Mouse (Mus musculus) layer of hippocampus, adult 9-11 months (tissue): ENCODE measurements around the gene D930048N14Rik.
"Not testable (repeated sequence)": the region's sequence is repeated elsewhere in the genome, so short reads cannot be mapped to it uniquely, and the experiment has no call there.

Source experiments
- DNase-seq: peaks from one replicate; pipeline ENCODE4 v3.0.0; 2022

The D930048N14Rik gene

GRCm38 (mm10) chr11:51650691-51651515, at the start of gene D930048N14Rik, which contains the start of gene N4bp3:
TSS of gene D930048N14Rik (plus strand) at chr11:51650954.
TSS of gene N4bp3 (minus strand) at chr11:51650842.
- no peak for DNase-seq

- no peak for DNase-seq
Observed at GRCm38 (mm10) chr11:51602253-51602652, 48.5 kb upstream of the D930048N14Rik start.

GRCm38 (mm10) chr11:51605602-51606446, 44.9 kb upstream of the D930048N14Rik start:
- DNase-seq: peak; percentile 75

- DNase-seq: peak; percentile 98
Observed at GRCm38 (mm10) chr11:51606447-51607095, 44.2 kb upstream of the D930048N14Rik start, which contains the start of gene Hnrnpab. TSS of gene Hnrnpab (minus strand) at chr11:51606847.

- DNase-seq: no peak
Observed at GRCm38 (mm10) chr11:51607096-51607738, 43.5 kb upstream of the D930048N14Rik start.

- no peak for DNase-seq
Observed at GRCm38 (mm10) chr11:51609266-51609909, 41.4 kb upstream of the D930048N14Rik start.

GRCm38 (mm10) chr11:51609940-51610339, 40.8 kb upstream of the D930048N14Rik start:
- not testable (repeated sequence) for DNase-seq

- DNase-seq: no peak
Observed at GRCm38 (mm10) chr11:51614256-51614655, 36.5 kb upstream of the D930048N14Rik start.

- no peak for DNase-seq
Observed at GRCm38 (mm10) chr11:51615129-51615528, 35.6 kb upstream of the D930048N14Rik start.

- DNase-seq: peak; percentile 42
Observed at GRCm38 (mm10) chr11:51615601-51616000, 35.2 kb upstream of the D930048N14Rik start.

GRCm38 (mm10) chr11:51616113-51616512, 34.6 kb upstream of the D930048N14Rik start:
- not testable (repeated sequence) for DNase-seq

GRCm38 (mm10) chr11:51617693-51618092, 33.1 kb upstream of the D930048N14Rik start:
- DNase-seq: peak; percentile 69

GRCm38 (mm10) chr11:51618894-51619408, 31.8 kb upstream of the D930048N14Rik start:
- DNase-seq: no peak

- DNase-seq: peak; percentile 97
Observed at GRCm38 (mm10) chr11:51619409-51620060, 31.2 kb upstream of the D930048N14Rik start, which contains the start of gene Nhp2. TSS of gene Nhp2 (plus strand) at chr11:51619735.

- DNase-seq: no peak
Observed at GRCm38 (mm10) chr11:51620084-51620483, 30.7 kb upstream of the D930048N14Rik start.

GRCm38 (mm10) chr11:51621776-51622175, 29.0 kb upstream of the D930048N14Rik start:
- no peak for DNase-seq

- DNase-seq: peak; percentile 79
Observed at GRCm38 (mm10) chr11:51622971-51623491, 27.7 kb upstream of the D930048N14Rik start.

GRCm38 (mm10) chr11:51625187-51625820, 25.4 kb upstream of the D930048N14Rik start:
- no peak for DNase-seq

- peak; percentile 78 for DNase-seq
Observed at GRCm38 (mm10) chr11:51627425-51627824, 23.3 kb upstream of the D930048N14Rik start.

- DNase-seq: peak; percentile 69
Observed at GRCm38 (mm10) chr11:51627907-51628306, 22.8 kb upstream of the D930048N14Rik start.
